Mouse (Mus musculus): ENCODE measurements around the gene Relb.

GRCm38 (mm10) chr7:19627721-19628120 is 1.5 kb downstream of the Relb start:
- TF ChIP-seq POLR2A (IDR thresholded peaks at IDR 0.05; ENCODE audit: insufficient read length, low read depth) (no peak), MYOG (IDR thresholded peaks at IDR 0.05; ENCODE audit: control insufficient read depth in 1 of 3, insufficient read depth in 1 of 3, insufficient read length in 2 of 3, low read depth in 2 of 3) (no peak), E2F4 (IDR thresholded peaks at IDR 0.05; ENCODE audit: insufficient read depth) (no peak), USF1 (IDR thresholded peaks at IDR 0.05; ENCODE audit: low read depth) (no peak), TCF12 (IDR thresholded peaks at IDR 0.05; ENCODE audit: insufficient read depth, poor library complexity, severe bottlenecking) (no peak), TCF3 (IDR thresholded peaks at IDR 0.05; ENCODE audit: insufficient read length, low read depth) (no peak), MAX (IDR thresholded peaks at IDR 0.05; ENCODE audit: low read depth) (no peak), CEBPB (IDR thresholded peaks at IDR 0.05; ENCODE audit: insufficient read depth, poor library complexity, severe bottlenecking) (no peak)

All from myocyte (in vitro differentiated cells).